Mouse (Mus musculus): Measurements from ENCODE around the gene Gpr135.
A peak's percentile ranks its signal among the peaks of the same experiment; 100 is the strongest.

Gene Gpr135

DNA sequence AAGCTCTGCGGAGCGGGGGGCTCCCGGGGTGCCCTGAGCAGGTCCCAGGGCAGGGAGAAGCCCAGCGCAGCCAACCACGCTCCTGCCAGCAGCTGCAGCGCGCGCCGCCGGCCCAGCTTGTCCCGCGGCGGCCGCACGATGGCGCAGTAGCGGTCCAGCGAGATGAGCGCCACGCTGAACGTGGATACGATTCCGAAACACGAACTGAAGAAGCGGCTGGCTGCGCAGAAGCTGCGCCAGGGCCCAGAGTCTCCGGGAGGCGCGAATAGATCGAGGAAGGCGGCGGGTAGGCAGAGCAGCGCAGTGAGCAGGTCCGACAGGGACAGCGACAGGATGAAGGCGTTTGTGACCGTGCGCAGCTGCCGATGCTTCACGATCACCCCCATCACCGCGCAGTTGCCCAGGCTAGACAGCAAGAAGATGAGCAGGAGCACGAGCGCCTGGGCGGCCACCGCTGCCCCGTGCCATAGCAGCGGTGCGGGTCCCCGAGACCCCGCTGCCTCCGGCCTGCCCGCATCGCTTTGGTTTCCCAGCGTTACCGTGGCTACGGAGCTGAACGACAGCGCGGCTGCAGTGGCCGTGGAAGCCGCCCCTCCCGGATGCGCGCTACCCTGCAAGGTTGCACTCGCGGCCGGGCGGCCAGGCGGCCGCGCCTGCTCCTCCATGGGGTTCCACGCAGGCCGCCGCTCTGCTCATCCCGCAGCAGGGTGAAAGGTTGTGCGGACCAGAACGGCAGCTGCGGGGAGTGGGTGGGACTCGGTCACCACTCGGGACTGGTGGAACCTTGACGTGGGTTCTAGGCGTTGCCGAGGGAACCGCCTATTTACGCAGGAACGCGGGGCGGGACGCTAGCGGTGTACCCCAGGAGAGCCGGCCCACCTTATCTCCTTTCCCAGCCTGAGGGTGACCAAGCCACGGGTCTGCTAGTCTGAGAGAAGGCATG is at the start of gene Gpr135:
TSS of gene Gpr135 (minus strand) at position 799 of the 943 bp plus-strand sequence.
- peak; percentile 88 for DNase-seq

DNA sequence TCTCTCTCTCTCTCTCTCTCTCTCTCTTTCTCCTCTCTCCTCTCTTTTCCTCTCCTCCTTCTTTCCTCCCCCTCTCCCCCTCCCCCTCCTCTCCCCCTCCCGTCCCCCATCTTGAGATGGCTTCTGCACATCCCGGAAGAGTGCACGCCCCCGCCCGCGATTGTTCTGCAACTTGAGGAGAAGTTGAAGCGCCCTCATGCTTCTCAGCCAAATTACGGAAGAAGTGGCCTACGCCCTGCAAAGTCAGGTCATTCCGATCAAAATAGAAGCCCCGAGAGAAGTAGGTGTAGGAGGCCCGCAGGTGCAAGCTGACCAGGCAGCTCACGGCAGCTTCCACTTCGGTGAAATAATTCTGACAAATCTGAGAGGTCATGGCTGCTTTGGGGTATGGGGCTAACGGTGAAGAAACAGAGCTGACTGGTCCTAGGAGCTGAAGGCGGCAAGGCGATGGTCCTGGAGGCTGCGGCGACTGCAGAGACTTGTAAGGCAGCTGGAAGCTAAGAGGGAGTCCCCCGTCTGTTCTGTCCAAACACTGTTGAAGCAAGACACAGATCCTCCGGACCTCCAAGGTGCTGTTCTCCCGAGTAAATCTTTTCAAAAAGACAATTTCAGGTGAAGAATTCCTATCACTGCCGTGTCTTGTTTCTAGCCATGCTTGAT is 44.9 kb upstream of the Gpr135 start:
- peak; percentile 11 for DNase-seq

GRCm38 (mm10) chr12:72115126-72115525 is 44.2 kb upstream of the Gpr135 start:
- DNase-seq: no peak

DNA sequence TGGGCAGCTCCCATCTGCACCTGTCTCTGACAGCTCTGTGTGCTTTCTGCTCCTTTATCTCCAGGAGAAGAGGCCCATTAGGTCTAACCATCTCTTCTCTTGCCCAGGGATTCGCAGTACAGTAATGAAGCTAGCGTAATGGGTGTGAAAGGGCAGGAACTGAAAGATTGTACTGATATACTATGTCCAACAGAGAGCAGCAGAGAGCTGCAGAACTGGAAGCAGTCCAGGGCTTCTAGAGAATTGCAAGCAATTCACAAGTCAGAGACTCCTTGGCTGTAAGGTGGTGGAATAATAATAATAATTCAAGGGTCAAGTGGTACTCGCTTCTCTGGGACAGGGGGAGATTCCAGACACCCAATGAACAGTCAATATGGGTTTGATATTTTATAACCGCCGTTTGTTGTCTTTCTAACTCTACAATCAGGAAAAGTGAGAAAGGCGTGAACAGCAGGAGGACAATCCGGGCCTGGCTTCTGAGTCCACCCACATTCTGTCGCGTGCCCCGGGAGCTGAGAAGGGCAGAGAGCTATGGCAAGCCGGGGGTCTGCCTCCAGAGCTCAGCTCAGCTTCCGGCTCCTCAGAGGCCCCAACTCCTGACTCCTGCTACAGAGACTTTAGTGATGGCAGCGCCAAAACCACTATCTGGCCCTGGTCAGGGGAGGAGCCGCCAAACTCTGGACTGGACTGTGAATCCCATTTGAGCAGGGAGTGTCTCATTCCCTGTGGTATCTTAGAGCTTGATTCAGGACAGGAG is 33.8 kb upstream of the Gpr135 start:
- peak; percentile 76 for DNase-seq

- DNase-seq: no peak
These were observed 33.1 kb upstream of the Gpr135 start for GRCm38 (mm10) chr12:72104027-72104426.

DNA sequence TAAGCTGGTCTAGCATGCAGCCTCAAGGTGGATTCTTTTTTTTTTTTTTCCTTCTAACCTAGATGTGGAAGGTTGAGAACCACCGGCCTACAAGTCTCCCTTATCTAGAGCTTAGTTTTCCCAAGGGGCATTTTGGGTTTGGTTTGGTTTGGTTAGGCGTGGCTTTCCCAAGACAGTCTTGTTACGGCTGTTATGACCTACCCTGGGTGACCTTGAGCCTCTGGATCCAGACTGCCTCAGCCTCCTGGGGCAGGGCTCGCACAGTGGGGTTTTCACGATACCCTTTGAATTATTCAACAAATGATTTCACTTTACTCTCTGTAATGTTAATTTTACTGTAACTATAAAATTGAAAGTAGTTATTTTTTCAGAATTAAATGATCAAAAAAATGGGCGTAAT is 31.9 kb upstream of the Gpr135 start:
- DNase-seq: no peak

DNA sequence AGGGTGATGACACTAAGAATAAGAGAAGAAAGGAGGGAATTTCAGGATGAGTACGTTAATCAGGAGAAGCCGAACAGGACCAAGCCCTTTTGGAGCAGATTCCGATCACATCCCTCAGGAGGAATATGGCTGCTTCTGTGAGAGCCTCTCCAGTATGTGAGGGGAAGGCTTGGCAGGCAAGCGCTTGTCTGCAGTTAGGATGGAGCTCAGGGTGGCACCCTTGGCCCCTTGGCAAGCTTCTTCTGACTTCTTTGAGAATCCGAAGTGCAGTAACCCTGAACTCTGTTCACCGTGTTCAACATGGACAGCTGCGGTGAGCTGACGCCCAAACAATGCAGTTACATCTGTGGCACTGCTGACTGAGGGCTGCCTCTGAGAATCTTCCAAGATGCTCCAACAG is 26.0 kb upstream of the Gpr135 start:
- no peak for DNase-seq

GRCm38 (mm10) chr12:72089802-72090201 is 18.9 kb upstream of the Gpr135 start:
- no peak for DNase-seq

- no peak for DNase-seq
These were observed 15.4 kb upstream of the Gpr135 start for GRCm38 (mm10) chr12:72086166-72086825.

GRCm38 (mm10) chr12:72085329-72086165 is 14.6 kb upstream of the Gpr135 start, which contains the start of the genes L3hypdh and Jkamp:
Gene L3hypdh, minus strand, starts transcription at chr12:72085439.
Gene Jkamp, plus strand, starts transcription at chr12:72085589.
- peak; percentile 100 for DNase-seq

DNA sequence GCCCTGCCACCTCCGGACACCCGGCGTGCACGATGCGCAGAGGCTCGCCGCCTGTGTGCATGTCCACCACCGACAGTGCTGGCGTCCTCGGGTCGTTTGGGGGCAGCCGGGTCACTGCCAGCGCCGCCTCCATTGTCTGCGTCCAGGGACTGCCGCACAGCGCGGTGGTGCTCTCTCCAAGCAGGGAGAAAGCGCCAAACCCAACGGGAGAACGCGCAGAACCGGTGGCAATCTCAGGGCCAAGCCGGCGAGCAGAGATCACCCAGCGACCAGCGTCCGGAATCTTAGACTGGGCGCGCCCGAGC is 14.1 kb upstream of the Gpr135 start:
- no peak for DNase-seq

DNA sequence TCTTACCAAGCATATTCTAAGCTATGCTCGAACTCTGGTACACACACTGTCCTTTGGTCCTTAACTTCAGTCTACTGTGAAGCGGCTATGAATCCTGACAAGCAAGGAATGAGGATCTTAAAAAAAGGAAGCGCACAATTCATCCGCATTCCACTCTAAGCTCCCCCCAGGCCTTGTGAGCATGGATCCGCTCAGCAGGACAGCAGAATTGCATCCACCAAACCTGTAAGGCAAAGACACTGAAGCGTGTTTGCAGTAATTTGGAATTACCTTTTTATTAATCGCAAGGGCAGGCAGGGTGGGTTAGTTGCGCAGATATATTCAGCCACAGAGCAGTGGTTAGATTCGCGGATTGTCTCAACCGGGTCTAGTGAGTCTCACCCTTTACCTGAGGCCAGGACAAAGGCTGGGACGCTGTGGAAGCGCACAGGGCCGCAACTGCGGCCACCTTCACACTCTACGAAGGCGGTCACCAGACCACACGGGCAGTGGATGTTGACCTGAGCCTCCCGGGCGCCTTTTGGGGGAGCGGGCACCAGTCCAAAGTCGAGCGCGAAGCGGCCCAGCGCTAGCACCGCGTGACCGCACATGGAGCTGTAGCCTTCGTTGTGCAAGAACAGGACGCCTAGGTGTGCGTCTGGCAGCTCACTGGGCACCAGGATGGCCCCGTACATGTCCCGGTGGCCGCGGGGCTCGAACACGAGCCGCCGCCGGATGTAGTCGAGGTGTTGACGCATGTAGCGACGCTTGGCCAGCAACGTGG is 13.5 kb upstream of the Gpr135 start:
- DNase-seq: peak; percentile 63

- DNase-seq: no peak
These were observed 12.3 kb upstream of the Gpr135 start for GRCm38 (mm10) chr12:72083265-72083664.

GRCm38 (mm10) chr12:72082370-72082769 is 11.4 kb upstream of the Gpr135 start:
- DNase-seq: peak; percentile 52

DNA sequence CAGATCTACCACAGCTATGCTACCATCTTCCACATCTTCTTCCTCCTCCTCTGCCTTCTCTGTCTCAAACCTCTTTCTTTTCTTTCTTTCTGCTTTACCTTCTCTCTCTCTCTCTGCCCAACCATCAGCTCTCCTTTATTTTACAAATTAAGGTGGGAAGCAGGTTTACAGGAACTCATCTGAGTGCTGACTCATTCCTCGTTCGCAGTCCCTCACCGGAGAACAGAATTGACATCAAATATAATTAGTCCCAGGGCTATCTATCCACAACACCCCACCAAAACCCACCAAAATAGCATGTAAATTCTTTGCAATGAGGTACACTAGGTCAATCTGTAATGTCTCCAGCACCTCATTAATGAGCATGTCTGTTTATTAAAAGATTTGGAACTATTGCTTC is 11.0 kb upstream of the Gpr135 start:
- DNase-seq: no peak

GRCm38 (mm10) chr12:72078248-72078647 is 7.3 kb upstream of the Gpr135 start:
- no peak for DNase-seq

DNA sequence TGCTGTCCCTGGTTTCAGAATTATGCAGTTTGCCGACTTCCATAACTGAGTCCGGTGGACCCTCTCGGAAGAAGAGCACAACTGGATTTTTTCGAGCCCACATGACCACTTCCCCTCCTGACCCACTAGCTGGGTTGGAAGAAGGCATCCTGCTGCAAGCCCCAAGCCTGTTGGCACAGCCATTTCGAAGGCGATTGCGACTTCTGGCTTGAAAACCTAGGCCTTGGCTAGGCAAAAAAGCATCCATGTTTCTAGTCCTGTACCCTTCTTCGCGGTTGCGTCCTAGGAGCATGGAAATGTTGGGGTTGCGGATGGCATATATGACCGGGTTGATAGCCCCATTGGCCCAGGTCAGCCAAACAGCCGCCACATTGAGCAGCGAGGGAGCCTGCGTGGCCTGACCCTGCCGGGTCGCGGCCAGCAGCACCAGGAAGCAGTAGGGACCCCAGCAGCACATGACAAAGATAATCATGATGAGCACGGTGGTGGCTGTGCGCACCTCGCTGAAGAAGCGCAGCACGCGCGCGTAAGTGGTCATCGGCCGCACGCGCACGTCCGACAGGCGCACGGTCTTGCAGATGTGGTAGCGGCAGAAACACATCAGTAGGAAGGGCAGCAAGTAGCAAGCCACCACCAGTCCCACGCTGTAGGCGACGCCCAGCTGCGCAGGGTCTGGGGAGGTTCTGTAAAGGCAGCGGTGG is 1.1 kb downstream of the Gpr135 start:
- no peak for DNase-seq

DNA sequence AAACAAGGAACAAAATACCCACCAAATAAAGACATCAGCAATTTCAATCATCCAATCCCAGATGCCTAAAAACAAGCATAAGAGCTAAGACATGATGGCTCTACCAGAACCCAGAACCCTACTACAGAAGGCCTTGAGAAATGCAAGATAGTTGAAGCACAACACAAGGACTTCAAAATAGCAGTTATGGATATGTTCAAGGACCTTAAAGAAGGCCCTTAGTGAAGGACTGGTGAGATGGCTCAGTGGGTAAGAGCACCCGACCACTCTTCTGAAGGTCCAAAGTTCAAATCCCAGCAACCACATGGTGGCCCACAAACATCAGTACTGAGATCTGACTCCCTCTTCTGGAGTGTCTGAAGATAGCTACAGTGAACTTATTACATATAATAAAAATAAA is 13.1 kb downstream of the Gpr135 start:
- no peak for DNase-seq

DNA sequence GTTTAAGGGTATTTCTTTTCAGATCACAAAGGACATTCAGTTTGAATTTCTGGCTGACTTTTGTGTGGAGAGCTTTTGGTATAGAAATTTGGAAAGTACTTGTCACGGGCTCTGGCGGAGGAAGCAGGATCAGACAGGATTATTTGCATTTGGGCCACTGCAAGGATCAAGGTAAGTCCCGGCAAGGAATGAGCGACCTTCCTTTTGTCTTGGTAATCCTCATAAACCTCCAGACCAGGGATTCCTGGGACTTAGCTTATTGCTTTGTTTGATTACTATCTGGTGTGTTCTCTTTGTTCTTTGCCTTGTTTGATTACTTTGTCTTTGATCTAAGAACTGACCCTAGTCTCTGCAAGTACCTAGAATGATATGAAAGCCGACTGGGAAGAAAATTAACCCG is 17.1 kb downstream of the Gpr135 start:
- DNase-seq: no peak

- peak; percentile 51 for DNase-seq
These were observed 17.6 kb downstream of the Gpr135 start for GRCm38 (mm10) chr12:72053303-72053702.

GRCm38 (mm10) chr12:72052571-72052970 is 18.4 kb downstream of the Gpr135 start:
- DNase-seq: no peak
